Comparison of ENCODE assay signal across 27 mouse cellular contexts in the genomic region with DNA sequence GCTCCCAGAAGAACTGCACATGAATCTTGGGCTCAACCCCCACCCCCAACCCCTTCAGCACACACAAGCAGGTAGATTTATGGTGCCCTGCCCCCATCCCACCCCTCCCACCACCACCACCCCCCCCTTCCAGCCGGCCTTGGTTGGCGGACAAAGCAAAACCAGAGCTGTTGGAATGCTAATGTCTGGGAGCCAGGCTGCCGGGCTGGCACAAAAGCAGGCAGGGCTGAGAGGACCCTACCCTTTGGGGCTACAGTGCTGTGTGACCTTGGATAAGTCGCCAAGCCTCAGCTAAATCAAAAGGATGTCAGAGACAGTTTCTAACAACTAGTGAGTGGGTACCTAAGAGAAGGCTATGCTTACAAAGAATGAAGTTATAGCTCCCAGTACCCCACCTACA. TPM values are rescaled to one million over a fixed set of nuclear protein-coding genes. Genes with fewer than 3 reads are reported as not detected.
DNase-seq lines count a peak whose midpoint lies in the region; ATAC-seq and TF ChIP-seq lines count a peak whose summit lies in the region.
"Had no signal": no experiment of that assay in that cellular context is flagged by ENCODE, and none has a peak within 500 bp of the region (broad histone marks: within the 10 kb centered on the region; RNA-seq: fewer than 3 reads in every experiment).

No protein-coding gene starts in this region.

- TF ChIP-seq CTCF in ES-Bruce4 (IDR thresholded peaks at IDR 0.05; ENCODE audit: low read depth, low read length) = no peak

- 3% methylated on average over 4 of the region's 4 CpGs for WGBS in hindbrain, embryonic 10.5 days
- WGBS in hindbrain, embryonic 11.5 days = 11% methylated on average over 4 of the region's 4 CpGs
- 7% methylated on average over 4 of the region's 4 CpGs for WGBS in neural tube, embryonic 11.5 days
- 0% methylated on average over 4 of the region's 4 CpGs for WGBS in neural tube, embryonic 15.5 days

- no peak for DNase-seq in hindbrain, embryonic 10.5 days (ENCODE audit: low spot score)
- DNase-seq in hindbrain, embryonic 11.5 days (ENCODE audit: low spot score) = no peak
- no peak for DNase-seq in neural tube, embryonic 11.5 days (ENCODE audit: low spot score)
- DNase-seq in R1 (ENCODE audit: low read depth, low spot score) = peak; percentile 23
- DNase-seq in spleen, postnatal 14 days (ENCODE audit: low spot score in 2 of 2) = no peak
- DNase-seq in frontal cortex, postnatal 10 days (ENCODE audit: low spot score in 2 of 2) = no peak
- DNase-seq: adrenal gland, adult 8-10 months; adrenal gland, postnatal 14 days; adrenal gland, postnatal 36 days; B cell, adult 2 months; cerebellum, adult 11-12 months; cerebellum, adult 2 months; cerebellum, adult 9-10 months; cerebellum, postnatal 10 days; cerebellum, postnatal 25 days; forebrain, postnatal 0 days had no signal

- no peak overlapping the region for H3K9ac ChIP-seq in hindbrain, embryonic 11.5 days (ENCODE audit: low read depth, low read length)
- no peak overlapping the region for H3K9ac ChIP-seq in neural tube, embryonic 11.5 days (ENCODE audit: low read length)
- no peak overlapping the region for H3K9ac ChIP-seq in neural tube, embryonic 15.5 days (replicated peaks)
- no peak overlapping the region for H3K9ac ChIP-seq in ES-Bruce4 (ENCODE audit: low read depth, poor library complexity, severe bottlenecking)
- H3K9ac ChIP-seq: embryonic facial prominence, embryonic 12.5 days; forebrain, embryonic 13.5 days; forebrain, embryonic 15.5 days; forebrain, postnatal 0 days had no signal

- TF ChIP-seq POLR2A in ES-Bruce4 (IDR thresholded peaks at IDR 0.05; ENCODE audit: insufficient read depth, low read length) = no peak

- H3K9me3 ChIP-seq in hindbrain, embryonic 10.5 days = no peaks in the 10 kb centered on the region
- no peaks in the 10 kb centered on the region for H3K9me3 ChIP-seq in hindbrain, embryonic 11.5 days (ENCODE audit: control insufficient read depth, low read length)
- H3K9me3 ChIP-seq in neural tube, embryonic 11.5 days (ENCODE audit: control insufficient read depth, low read length) = no peaks in the 10 kb centered on the region
- H3K9me3 ChIP-seq in neural tube, embryonic 15.5 days (replicated peaks) = no peaks in the 10 kb centered on the region
- no peaks in the 10 kb centered on the region for H3K9me3 ChIP-seq in ES-Bruce4 (replicated peaks; ENCODE audit: control insufficient read depth, insufficient read depth, low read length, poor library complexity, severe bottlenecking)
- H3K9me3 ChIP-seq: embryonic facial prominence, embryonic 10.5 days; embryonic facial prominence, embryonic 12.5 days; forebrain, embryonic 13.5 days; forebrain, embryonic 15.5 days; G1E had no signal

- no peak overlapping the region for H3K4me3 ChIP-seq in hindbrain, embryonic 10.5 days
- no peak overlapping the region for H3K4me3 ChIP-seq in hindbrain, embryonic 11.5 days (ENCODE audit: low read depth, low read length)
- no peak overlapping the region for H3K4me3 ChIP-seq in neural tube, embryonic 11.5 days (ENCODE audit: low read depth, low read length)
- H3K4me3 ChIP-seq in neural tube, embryonic 15.5 days (replicated peaks) = no peak overlapping the region
- no peak overlapping the region for H3K4me3 ChIP-seq in ES-Bruce4 (ENCODE audit: low read depth, low read length)
- H3K4me3 ChIP-seq: embryonic facial prominence, embryonic 10.5 days; embryonic facial prominence, embryonic 12.5 days; forebrain, embryonic 13.5 days; forebrain, embryonic 15.5 days had no signal

- ATAC-seq in hindbrain, embryonic 11.5 days (ENCODE audit: low FRiP score) = no peak
- ATAC-seq in neural tube, embryonic 11.5 days (ENCODE audit: insufficient read depth, low FRiP score, low TSS enrichment) = peak; percentile 43; the same call in 1 of the 2 replicates
- ATAC-seq in neural tube, embryonic 15.5 days (ENCODE audit: low FRiP score) = no peak
- ATAC-seq: activated CD4-positive, CD25-positive, alpha-beta regulatory T cell, adult 4 months; CD4-positive, CD25-positive, alpha-beta regulatory T cell, adult 4 months; forebrain, embryonic 13.5 days; forebrain, embryonic 15.5 days; forebrain, postnatal 0 days; Patski had no signal

- H3K36me3 ChIP-seq in hindbrain, embryonic 10.5 days = no peaks in the 10 kb centered on the region
- no peaks in the 10 kb centered on the region for H3K36me3 ChIP-seq in hindbrain, embryonic 11.5 days (ENCODE audit: control insufficient read depth, insufficient read depth, low read length)
- no peaks in the 10 kb centered on the region for H3K36me3 ChIP-seq in neural tube, embryonic 11.5 days (ENCODE audit: control insufficient read depth, insufficient read depth, low read length)
- H3K36me3 ChIP-seq in neural tube, embryonic 15.5 days = no peaks in the 10 kb centered on the region
- H3K36me3 ChIP-seq in ES-Bruce4 (ENCODE audit: control insufficient read depth, insufficient read depth, low read length, poor library complexity, severe bottlenecking) = no peaks in the 10 kb centered on the region
- H3K36me3 ChIP-seq: embryonic facial prominence, embryonic 10.5 days; embryonic facial prominence, embryonic 12.5 days; forebrain, embryonic 15.5 days; G1E had no signal

- peaks cover 48% of the 10 kb centered on the region for H3K4me1 ChIP-seq in hindbrain, embryonic 10.5 days (replicated peaks)
- H3K4me1 ChIP-seq in hindbrain, embryonic 11.5 days (replicated peaks; ENCODE audit: control insufficient read depth, insufficient read depth, low read length) = peaks cover 3% of the 10 kb centered on the region
- peaks cover 9% of the 10 kb centered on the region for H3K4me1 ChIP-seq in neural tube, embryonic 11.5 days (ENCODE audit: control insufficient read depth, insufficient read depth, low read length)
- H3K4me1 ChIP-seq in neural tube, embryonic 15.5 days = peaks cover 30% of the 10 kb centered on the region
- H3K4me1 ChIP-seq in ES-Bruce4 (ENCODE audit: control insufficient read depth, insufficient read depth, low read length) = peaks cover 9% of the 10 kb centered on the region

- H3K4me2 ChIP-seq in hindbrain, embryonic 11.5 days (replicated peaks; ENCODE audit: low read depth, low read length) = no peak overlapping the region
- no peak overlapping the region for H3K4me2 ChIP-seq in neural tube, embryonic 11.5 days (ENCODE audit: low read depth)
- H3K4me2 ChIP-seq in neural tube, embryonic 15.5 days = no peak overlapping the region
- H3K4me2 ChIP-seq: embryonic facial prominence, embryonic 12.5 days; forebrain, embryonic 13.5 days; forebrain, embryonic 15.5 days had no signal

- peak; percentile 83 for TF ChIP-seq EP300 in ES-Bruce4 (IDR thresholded peaks at IDR 0.05; ENCODE audit: insufficient read depth, low read depth, low read length)

- H3K27me3 ChIP-seq in hindbrain, embryonic 10.5 days (ENCODE audit: insufficient read depth, poor library complexity, severe bottlenecking) = peaks cover 86% of the 10 kb centered on the region
- H3K27me3 ChIP-seq in hindbrain, embryonic 11.5 days (ENCODE audit: control insufficient read depth, insufficient read depth, low read length) = peaks cover 64% of the 10 kb centered on the region
- H3K27me3 ChIP-seq in neural tube, embryonic 11.5 days (ENCODE audit: control insufficient read depth, insufficient read depth, low read length) = peaks cover 63% of the 10 kb centered on the region
- peaks cover 95% of the 10 kb centered on the region for H3K27me3 ChIP-seq in neural tube, embryonic 15.5 days (replicated peaks)
- H3K27me3 ChIP-seq in ES-Bruce4 (ENCODE audit: control insufficient read depth, insufficient read depth, low read length, poor library complexity, severe bottlenecking) = no peaks in the 10 kb centered on the region

- peak overlapping the region; percentile 29; the same call in 1 of the 2 replicates for H3K27ac ChIP-seq in hindbrain, embryonic 10.5 days
- H3K27ac ChIP-seq in hindbrain, embryonic 11.5 days (ENCODE audit: low read depth, low read length) = no peak overlapping the region
- no peak overlapping the region for H3K27ac ChIP-seq in neural tube, embryonic 11.5 days (ENCODE audit: low read depth, low read length)
- H3K27ac ChIP-seq in neural tube, embryonic 15.5 days (replicated peaks) = no peak overlapping the region
- peak overlapping the region; percentile 84; the same call in 1 of the 2 replicates for H3K27ac ChIP-seq in ES-Bruce4 (ENCODE audit: insufficient read depth, low read length)
- H3K27ac ChIP-seq: embryonic facial prominence, embryonic 10.5 days; embryonic facial prominence, embryonic 12.5 days; forebrain, embryonic 13.5 days; forebrain, embryonic 15.5 days had no signal

RNA-seq across cellular contexts. Expression of gene Neurog3, which starts 4.3 kb away (rescaled TPM):
- polyA plus RNA-seq in hindbrain, embryonic 10.5 days (2016; fragmentation: Nextera tagmentation; extraction: Ambion mirVana) = 2.1 and 3.5 TPM in 2 replicates
- polyA plus RNA-seq in hindbrain, embryonic 11.5 days (2014; fragmentation: Nextera tagmentation; extraction: Ambion mirVana) = 2.1 and 2.5 TPM in 2 replicates
- 11.2 and 14.7 TPM in 2 replicates for polyA plus RNA-seq in neural tube, embryonic 11.5 days (2014; fragmentation: Nextera tagmentation; extraction: Ambion mirVana)
- 0.35 and 0.68 TPM in 2 replicates for polyA plus RNA-seq in neural tube, embryonic 15.5 days (2015; fragmentation: Nextera tagmentation; extraction: Ambion mirVana)
- polyA plus RNA-seq in ES-Bruce4 (2011; ENCODE audit: insufficient read depth, insufficient read length, low read depth, missing spikeins) = 0.78 TPM in 1 of 2 replicates, not detected in the other
- polyA plus RNA-seq: activated CD4-positive, CD25-positive, alpha-beta regulatory T cell, adult 4 months; CD4-positive, CD25-positive, alpha-beta regulatory T cell, adult 4 months; embryonic facial prominence, embryonic 14.5 days; forebrain, postnatal 0 days; G1E; Patski had no signal

RNA-seq across cellular contexts. Expression of gene Fam241b, which starts 6.6 kb away (rescaled TPM):
- 22.7 and 23.0 TPM in 2 replicates for polyA plus RNA-seq in hindbrain, embryonic 10.5 days (2016; fragmentation: Nextera tagmentation; extraction: Ambion mirVana)
- 6.7 and 7.2 TPM in 2 replicates for polyA plus RNA-seq in hindbrain, embryonic 11.5 days (2014; fragmentation: Nextera tagmentation; extraction: Ambion mirVana)
- 9.5 and 10.9 TPM in 2 replicates for polyA plus RNA-seq in neural tube, embryonic 11.5 days (2014; fragmentation: Nextera tagmentation; extraction: Ambion mirVana)
- 114 and 139 TPM in 2 replicates for polyA plus RNA-seq in neural tube, embryonic 15.5 days (2015; fragmentation: Nextera tagmentation; extraction: Ambion mirVana)
- 25.7 and 29.6 TPM in 2 replicates for polyA plus RNA-seq in ES-Bruce4 (2011; ENCODE audit: insufficient read depth, insufficient read length, low read depth, missing spikeins)

Comparison
In these comparisons a context has a peak if more than half of its experiments do, and no peak if none do; other contexts are left out.
1. H3K27ac ChIP-seq: peak in hindbrain, embryonic 10.5 days (single experiment) and ES-Bruce4 (single experiment); none in hindbrain, embryonic 11.5 days (single experiment), neural tube, embryonic 11.5 days (single experiment) and neural tube, embryonic 15.5 days (single experiment).